Mouse (Mus musculus) olfactory bulb, adult 2 months (tissue): Measurements from ENCODE around the gene Dzip1.

Experiments
- CTCF ChIP-seq: fragments of 200-500 bp; IDR thresholded peaks from 2 replicates; pipeline ENCODE4 v1.5.1; 2012; ENCODE audit warnings: low read depth, mild to moderate bottlenecking, low read length, moderate library complexity; ENCODE audit not compliant: insufficient read depth
- POLR2A ChIP-seq: fragments of 200-500 bp; IDR thresholded peaks from 2 replicates; pipeline ENCODE4 v1.6.1; 2012; ENCODE audit warnings: mild to moderate bottlenecking, low read depth, low read length, moderate library complexity; ENCODE audit not compliant: insufficient read depth

- no peak for TF ChIP-seq CTCF
- no peak for TF ChIP-seq POLR2A
Observed at GRCm38 (mm10) chr14:118895228-118895627, 30.0 kb downstream of the Dzip1 start.
